Mouse (Mus musculus): Measurements from ENCODE around the gene Rexo5. TPM values are rescaled to one million over a fixed set of nuclear protein-coding genes. Genes with fewer than 3 reads are reported as not detected.

Rexo5 gene
- polyA plus RNA-seq, 1 experiment from 2014 or later = 27.3 TPM

GRCm38 (mm10) chr7:119872204-119872603 lies 78.4 kb downstream of the Rexo5 start:
- H3K9me3 ChIP-seq = no peaks in the 10 kb centered on the region
- no peak overlapping the region for H3K27ac ChIP-seq
- H3K4me1 ChIP-seq (replicated peaks) = no peaks in the 10 kb centered on the region
- H3K27me3 ChIP-seq (ENCODE audit: insufficient read depth, poor library complexity, severe bottlenecking) = no peaks in the 10 kb centered on the region
- no peak overlapping the region for H3K4me3 ChIP-seq
- no peak for DNase-seq (ENCODE audit: low spot score)
- 94% methylated on average over 4 of the region's 4 CpGs for WGBS
- 0 out of 2 replicates have a peak, but pooled peaks cover 2% of the 10 kb centered on the region for H3K36me3 ChIP-seq

- WGBS = 50% methylated on average over 2 of the region's 2 CpGs
- no peak for DNase-seq (ENCODE audit: low spot score)
These were observed 79.2 kb downstream of the Rexo5 start for GRCm38 (mm10) chr7:119873050-119873449.

GRCm38 (mm10) chr7:119875776-119876440 lies 82.1 kb downstream of the Rexo5 start:
- Histone ChIP-seq H3K4me3 (no peak overlapping the region), H3K9me3 (no peaks in the 10 kb centered on the region), H3K27me3 (ENCODE audit: insufficient read depth, poor library complexity, severe bottlenecking) (no peaks in the 10 kb centered on the region), H3K4me1 (replicated peaks) (no peaks in the 10 kb centered on the region), H3K27ac (no peak overlapping the region), H3K36me3 (peaks cover 18% of the 10 kb centered on the region)
- 60% methylated on average over 3 of the region's 3 CpGs for WGBS
- no peak for DNase-seq (ENCODE audit: low spot score)

More at GRCm38 (mm10) chr7:119873050-119873449, 79.2 kb downstream of the Rexo5 start:
- Histone ChIP-seq H3K36me3 (peaks cover 4% of the 10 kb centered on the region; the same call in 1 of the 2 replicates), H3K4me1 (replicated peaks) (no peaks in the 10 kb centered on the region), H3K27ac (no peak overlapping the region), H3K27me3 (ENCODE audit: insufficient read depth, poor library complexity, severe bottlenecking) (no peaks in the 10 kb centered on the region), H3K9me3 (no peaks in the 10 kb centered on the region), H3K4me3 (no peak overlapping the region)

DNA sequence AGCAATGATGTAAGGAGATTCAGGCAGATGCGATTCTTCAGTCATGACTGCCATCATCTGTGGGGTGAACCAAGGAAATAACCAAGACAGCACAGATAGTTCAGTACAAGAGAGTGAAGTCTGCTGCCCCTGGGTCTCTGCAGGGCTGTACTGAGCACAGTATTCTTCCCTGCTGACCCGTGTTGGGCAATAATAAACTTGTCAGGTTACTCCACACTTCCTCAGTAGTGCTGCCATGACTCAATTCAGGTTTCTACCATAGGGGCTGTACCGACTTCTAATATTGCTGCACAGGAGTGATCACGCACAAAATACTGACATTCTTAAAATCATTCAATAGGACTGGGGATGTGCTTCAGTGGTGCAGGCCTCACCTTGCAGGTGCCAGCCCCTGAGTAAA lies 85.4 kb downstream of the Rexo5 start:
- H3K4me1 ChIP-seq (replicated peaks) = no peaks in the 10 kb centered on the region
- WGBS = 97% methylated on average over 4 of the region's 4 CpGs
- no peak for DNase-seq (ENCODE audit: low spot score)
- no peaks in the 10 kb centered on the region for H3K27me3 ChIP-seq (ENCODE audit: insufficient read depth, poor library complexity, severe bottlenecking)
- H3K27ac ChIP-seq = no peak overlapping the region
- no peaks in the 10 kb centered on the region for H3K9me3 ChIP-seq
- no peak overlapping the region for H3K4me3 ChIP-seq
- peaks cover 16% of the 10 kb centered on the region for H3K36me3 ChIP-seq

- DNase-seq (ENCODE audit: low spot score) = no peak
- H3K4me3 ChIP-seq = no peak overlapping the region
- H3K27me3 ChIP-seq (ENCODE audit: insufficient read depth, poor library complexity, severe bottlenecking) = no peaks in the 10 kb centered on the region
- 93% methylated on average over 5 of the region's 5 CpGs for WGBS
- H3K4me1 ChIP-seq (replicated peaks) = no peaks in the 10 kb centered on the region
- no peak overlapping the region for H3K27ac ChIP-seq
- peaks cover 16% of the 10 kb centered on the region for H3K36me3 ChIP-seq
- H3K9me3 ChIP-seq = no peaks in the 10 kb centered on the region
These were observed 86.5 kb downstream of the Rexo5 start for GRCm38 (mm10) chr7:119880345-119880744.

DNA sequence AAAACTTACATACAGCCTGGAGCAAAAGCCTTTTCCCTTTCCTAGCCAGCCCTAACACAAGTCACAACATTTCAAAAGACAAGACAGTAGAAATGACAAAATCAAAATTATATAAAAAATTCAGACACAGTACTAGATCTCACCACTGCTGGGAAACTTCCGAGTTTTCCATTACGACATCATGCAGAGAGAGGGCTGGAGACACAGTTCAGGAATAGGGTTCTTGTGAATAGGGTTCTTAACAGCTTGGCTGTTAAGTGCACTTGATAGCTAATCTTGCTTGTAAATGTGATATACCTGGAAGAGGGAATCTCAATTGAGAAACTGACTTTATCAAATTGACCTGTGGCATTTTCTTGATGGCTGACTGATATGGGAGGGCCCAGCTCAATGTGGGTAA lies 87.4 kb downstream of the Rexo5 start:
- no peak overlapping the region for H3K27ac ChIP-seq
- no peaks in the 10 kb centered on the region for H3K9me3 ChIP-seq
- WGBS = 95% methylated on average over 2 of the region's 2 CpGs
- no peaks in the 10 kb centered on the region for H3K27me3 ChIP-seq (ENCODE audit: insufficient read depth, poor library complexity, severe bottlenecking)
- H3K4me1 ChIP-seq (replicated peaks) = no peaks in the 10 kb centered on the region
- DNase-seq (ENCODE audit: low spot score) = no peak
- H3K36me3 ChIP-seq = peaks cover 16% of the 10 kb centered on the region
- no peak overlapping the region for H3K4me3 ChIP-seq

- H3K4me1 ChIP-seq (replicated peaks) = no peaks in the 10 kb centered on the region
- H3K36me3 ChIP-seq = no peaks in the 10 kb centered on the region
- H3K9me3 ChIP-seq = no peaks in the 10 kb centered on the region
- H3K4me3 ChIP-seq = no peak overlapping the region
- DNase-seq (ENCODE audit: low spot score) = no peak
- no peaks in the 10 kb centered on the region for H3K27me3 ChIP-seq (ENCODE audit: insufficient read depth, poor library complexity, severe bottlenecking)
- H3K27ac ChIP-seq = no peak overlapping the region
- WGBS = 92% methylated on average over 4 of the region's 4 CpGs
These were observed 94.1 kb downstream of the Rexo5 start for GRCm38 (mm10) chr7:119887887-119888286.

GRCm38 (mm10) chr7:119892198-119892597 lies 98.4 kb downstream of the Rexo5 start:
- H3K4me3 ChIP-seq = no peak overlapping the region
- H3K9me3 ChIP-seq = no peaks in the 10 kb centered on the region
- H3K36me3 ChIP-seq = no peaks in the 10 kb centered on the region
- no peak for DNase-seq (ENCODE audit: low spot score)
- no peaks in the 10 kb centered on the region for H3K27me3 ChIP-seq (ENCODE audit: insufficient read depth, poor library complexity, severe bottlenecking)
- H3K27ac ChIP-seq = no peak overlapping the region
- H3K4me1 ChIP-seq (replicated peaks) = peaks cover 26% of the 10 kb centered on the region
- 88% methylated on average over 1 of the region's 1 CpGs for WGBS

DNA sequence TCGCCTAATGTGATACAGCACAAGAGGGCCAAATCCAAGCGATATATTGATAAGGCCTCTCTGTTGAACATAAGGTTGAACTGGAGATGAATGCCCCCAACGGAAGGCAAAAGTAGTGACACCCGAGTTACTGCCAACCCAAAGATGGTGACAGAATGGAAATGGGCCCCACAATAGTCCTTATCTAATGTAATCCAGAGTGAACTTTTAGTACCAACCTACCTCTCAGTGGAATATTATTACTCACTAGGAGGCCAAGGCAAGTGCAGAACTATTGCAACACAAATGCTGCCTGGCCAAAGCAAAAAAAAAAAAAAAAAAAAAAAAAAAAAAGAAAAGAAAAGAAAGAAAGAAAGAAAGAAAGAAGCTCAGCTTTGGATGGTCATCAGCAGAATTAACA lies 98.9 kb downstream of the Rexo5 start:
- no peak for DNase-seq (ENCODE audit: low spot score)
- peaks cover 30% of the 10 kb centered on the region for H3K4me1 ChIP-seq (replicated peaks)
- H3K27ac ChIP-seq = no peak overlapping the region
- H3K27me3 ChIP-seq (ENCODE audit: insufficient read depth, poor library complexity, severe bottlenecking) = no peaks in the 10 kb centered on the region
- H3K36me3 ChIP-seq = no peaks in the 10 kb centered on the region
- H3K9me3 ChIP-seq = no peaks in the 10 kb centered on the region
- no peak overlapping the region for H3K4me3 ChIP-seq
- 89% methylated on average over 4 of the region's 4 CpGs for WGBS

GRCm38 (mm10) chr7:119894818-119895544 lies 101.2 kb downstream of the Rexo5 start:
- H3K4me3 ChIP-seq = peak overlapping the region; percentile 80
- peak; percentile 3 for DNase-seq (ENCODE audit: low spot score)
- H3K36me3 ChIP-seq = no peaks in the 10 kb centered on the region
- H3K27me3 ChIP-seq (ENCODE audit: insufficient read depth, poor library complexity, severe bottlenecking) = no peaks in the 10 kb centered on the region
- peaks cover 30% of the 10 kb centered on the region for H3K4me1 ChIP-seq (replicated peaks)
- 1% methylated on average over 15 of the region's 15 CpGs for WGBS
- H3K9me3 ChIP-seq = no peaks in the 10 kb centered on the region
- H3K27ac ChIP-seq = peak overlapping the region; percentile 97

DNA sequence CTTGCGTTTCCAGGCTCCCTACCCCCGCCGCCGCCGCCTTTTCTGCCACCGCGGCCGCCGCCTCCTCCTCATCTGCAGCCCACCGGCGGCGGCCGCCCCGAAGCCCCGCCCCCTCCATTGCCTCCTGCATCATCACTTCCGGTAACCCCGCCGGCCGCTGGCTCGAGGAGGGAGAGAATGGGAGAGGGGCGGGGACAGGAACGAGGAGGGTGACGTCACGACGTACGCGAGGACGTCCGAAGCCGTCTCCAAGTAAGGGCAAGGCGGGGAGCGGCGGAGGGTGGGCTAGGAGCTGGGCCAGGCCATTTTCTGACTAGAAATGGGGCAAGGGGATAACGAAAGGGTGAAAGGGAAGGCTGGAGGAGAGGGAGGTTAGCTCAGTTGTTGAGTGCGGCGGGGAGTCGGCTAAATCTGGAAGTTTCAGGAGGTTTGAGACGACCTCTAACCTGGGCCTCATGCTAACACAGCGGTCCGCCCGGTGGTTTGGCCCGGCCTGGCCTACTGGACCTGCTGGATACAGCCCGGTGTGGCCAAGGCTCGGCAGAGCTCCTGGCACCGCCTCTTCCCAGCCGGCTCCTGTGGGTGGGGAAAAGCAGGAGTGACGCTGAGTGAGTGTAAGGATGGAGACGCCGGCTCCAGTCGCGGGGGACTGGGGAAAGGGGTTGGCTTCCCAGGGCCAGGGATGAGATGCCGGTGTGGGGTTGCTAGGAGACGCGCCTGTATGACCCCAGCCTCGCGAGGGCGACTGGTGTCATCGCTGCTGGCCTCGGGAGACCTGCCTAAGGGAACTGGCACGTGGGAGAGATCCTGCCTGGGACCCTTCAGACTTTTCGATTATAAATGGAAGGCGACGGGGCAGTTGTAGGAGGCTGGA lies 102.1 kb downstream of the Rexo5 start, which contains the start of the genes Lyrm1 and Dcun1d3:
Gene Lyrm1, plus strand, starts transcription at position 223 of the 874 bp plus-strand sequence.
Gene Dcun1d3, minus strand, starts transcription at position 660 of the 874 bp plus-strand sequence.
- no peaks in the 10 kb centered on the region for H3K36me3 ChIP-seq
- H3K9me3 ChIP-seq = no peaks in the 10 kb centered on the region
- H3K27me3 ChIP-seq (ENCODE audit: insufficient read depth, poor library complexity, severe bottlenecking) = no peaks in the 10 kb centered on the region
- H3K27ac ChIP-seq = peak within 1 kb of the TSS; percentile 97
- peaks cover 30% of the 10 kb centered on the region for H3K4me1 ChIP-seq (replicated peaks)
- H3K4me3 ChIP-seq = peak within 1 kb of the TSS; percentile 80
- under 1% methylated on average over 63 of the region's 63 CpGs for WGBS
- DNase-seq (ENCODE audit: low spot score) = peak; percentile 99

GRCm38 (mm10) chr7:119897521-119898109 lies 103.8 kb downstream of the Rexo5 start:
- Histone ChIP-seq H3K36me3 (no peaks in the 10 kb centered on the region), H3K9me3 (no peaks in the 10 kb centered on the region), H3K4me1 (replicated peaks) (peaks cover 30% of the 10 kb centered on the region), H3K27ac (no peak overlapping the region), H3K27me3 (ENCODE audit: insufficient read depth, poor library complexity, severe bottlenecking) (no peaks in the 10 kb centered on the region), H3K4me3 (no peak overlapping the region)
- WGBS = 90% methylated on average over 8 of the region's 8 CpGs
- DNase-seq (ENCODE audit: low spot score) = no peak

Data from hindbrain, embryonic 10.5 days (tissue).